Mouse (Mus musculus) CH12.LX (cell line): ENCODE measurements at regions not wholly inside any gene's neighbourhood (a gene's known extent, or its start where the extent isn't known, plus 50 kb on each side); places are given as distances from the start of the nearest gene placed in this dataset.

Source experiments
- DNase-seq: peaks from one replicate; pipeline ENCODE4 v3.0.0-alpha.2; 2013; ENCODE audit errors: extremely low read depth
- H3K27ac ChIP-seq: 2 replicates; pipeline ENCODE4 v1.5.1; 2012; ENCODE audit warnings: low read depth, mild to moderate bottlenecking, control low read depth, moderate library complexity; ENCODE audit not compliant: insufficient read depth
- H3K27me3 ChIP-seq: replicated peaks from 2 replicates; pipeline ENCODE3; 2012; ENCODE audit warnings: inconsistent platforms
- H3K36me3 ChIP-seq, 2 experiments: replicated peaks in 1 of 2; 2 replicates each; pipeline versions ENCODE3 to v1.6.1; 2012; ENCODE audit warnings: inconsistent platforms in 1 of 2, low read length in 1 of 2, mild to moderate bottlenecking in 1 of 2, mixed read lengths in 1 of 2, moderate library complexity in 1 of 2; ENCODE audit not compliant: control insufficient read depth in 1 of 2, insufficient read depth in 1 of 2
- H3K4me1 ChIP-seq, 2 experiments: 2 replicates each; pipeline ENCODE4 v1.6.1; 2012; ENCODE audit warnings: inconsistent platforms in 1 of 2, moderate library complexity in 1 of 2; ENCODE audit not compliant: insufficient read depth in 2 of 2, control insufficient read depth in 1 of 2
- H3K4me2 ChIP-seq: 2 replicates; pipeline ENCODE4 v1.6.1; 2012; ENCODE audit warnings: low read depth, mild to moderate bottlenecking, control low read depth; ENCODE audit not compliant: poor library complexity, insufficient read depth, severe bottlenecking
- H3K4me3 ChIP-seq, 3 experiments: fragments of 150-350 bp in 1 of 3; sonication (generic) in 1 of 3; replicated peaks in 1 of 3; 2 replicates each; pipeline versions ENCODE3 to v1.5.1; 2011 to 2012; ENCODE audit warnings: low read depth in 2 of 3, low read length in 2 of 3, mild to moderate bottlenecking in 2 of 3, moderate library complexity in 2 of 3, control low read depth in 1 of 3, improper control_type of control experiment in 1 of 3, inconsistent platforms in 1 of 3, mixed read lengths in 1 of 3; ENCODE audit not compliant: poor library complexity in 1 of 3
- H3K79me2 ChIP-seq: replicated peaks from 2 replicates; pipeline ENCODE4 v1.6.1; 2012; ENCODE audit warnings: mild to moderate bottlenecking, moderate library complexity; ENCODE audit not compliant: control insufficient read depth, poor library complexity, insufficient read depth, severe bottlenecking; ENCODE audit errors: extremely low read depth
- H3K9ac ChIP-seq: 2 replicates; pipeline ENCODE4 v1.6.1; 2012; ENCODE audit warnings: low read depth, mild to moderate bottlenecking, control low read depth, moderate library complexity; ENCODE audit not compliant: insufficient read depth
- H3K9me3 ChIP-seq: replicated peaks from 2 replicates; pipeline ENCODE3; 2012; ENCODE audit warnings: low read length, inconsistent platforms, mixed read lengths
- BHLHE40 ChIP-seq: IDR thresholded peaks from 2 replicates; pipeline ENCODE4 v1.6.1; 2011; ENCODE audit warnings: mild to moderate bottlenecking, low read depth, low read length, improper control_type of control experiment
- CHD2 ChIP-seq: IDR thresholded peaks from 2 replicates; pipeline ENCODE4 v1.6.1; 2011; ENCODE audit warnings: low read length, improper control_type of control experiment
- CTCF ChIP-seq, 2 experiments: IDR thresholded peaks in 1 of 2; conservative IDR thresholded peaks in 1 of 2; 2 replicates each; pipeline ENCODE4 v1.5.1; 2011 to 2012; ENCODE audit warnings: low read depth in 2 of 2, low read length in 2 of 2, improper control_type of control experiment in 1 of 2, inconsistent platforms in 1 of 2, mild to moderate bottlenecking in 1 of 2, moderate library complexity in 1 of 2
- E2F4 ChIP-seq: IDR thresholded peaks from 2 replicates; pipeline ENCODE4 v1.6.1; 2011; ENCODE audit warnings: low read depth, low read length, improper control_type of control experiment; ENCODE audit not compliant: insufficient replicate concordance
- ELF1 ChIP-seq: IDR thresholded peaks from 2 replicates; pipeline ENCODE4 v1.6.1; 2014; ENCODE audit warnings: low read depth, mild to moderate bottlenecking, inconsistent platforms, low read length, improper control_type of control experiment
- EP300 ChIP-seq: IDR thresholded peaks from 2 replicates; pipeline ENCODE4 v1.6.1; 2011; ENCODE audit warnings: low read length, improper control_type of control experiment
- ETS1 ChIP-seq: conservative IDR thresholded peaks from 2 replicates; pipeline ENCODE4 v1.6.1; 2012; ENCODE audit warnings: low read depth, mild to moderate bottlenecking, inconsistent platforms, low read length, improper control_type of control experiment, moderate library complexity
- IRF4 ChIP-seq: IDR thresholded peaks from 2 replicates; pipeline ENCODE4 v1.6.1; 2014; ENCODE audit warnings: low read depth, mild to moderate bottlenecking, inconsistent platforms, low read length, improper control_type of control experiment
- JUND ChIP-seq: conservative IDR thresholded peaks from 2 replicates; pipeline ENCODE4 v1.6.1; 2011; ENCODE audit warnings: low read depth, low read length, improper control_type of control experiment
- KAT2A ChIP-seq: IDR thresholded peaks from 2 replicates; pipeline ENCODE4 v1.6.1; 2012; ENCODE audit warnings: low read length, improper control_type of control experiment, inconsistent platforms; ENCODE audit not compliant: insufficient replicate concordance
- MAX ChIP-seq: IDR thresholded peaks from 2 replicates; pipeline ENCODE4 v1.6.1; 2011; ENCODE audit warnings: low read length, improper control_type of control experiment
- MAZ ChIP-seq: IDR thresholded peaks from 2 replicates; pipeline ENCODE4 v1.6.1; 2012; ENCODE audit warnings: low read depth, mild to moderate bottlenecking, inconsistent platforms, low read length, improper control_type of control experiment, moderate library complexity
- MEF2A ChIP-seq: IDR thresholded peaks from 2 replicates; pipeline ENCODE4 v1.6.1; 2014; ENCODE audit warnings: low read depth, mild to moderate bottlenecking, inconsistent platforms, low read length, improper control_type of control experiment, borderline replicate concordance
- MXI1 ChIP-seq: IDR thresholded peaks from 2 replicates; pipeline ENCODE4 v1.6.1; 2011; ENCODE audit warnings: mild to moderate bottlenecking, low read depth, low read length, improper control_type of control experiment
- NRF1 ChIP-seq: IDR thresholded peaks from 2 replicates; pipeline ENCODE4 v1.6.1; 2014; ENCODE audit warnings: low read depth, mild to moderate bottlenecking, inconsistent platforms, low read length, improper control_type of control experiment, moderate library complexity
- POLR2A ChIP-seq: IDR thresholded peaks from 2 replicates; pipeline ENCODE4 v1.6.1; 2011; ENCODE audit warnings: low read depth, mild to moderate bottlenecking, improper control_type of control experiment, low read length
- SIN3A ChIP-seq: IDR thresholded peaks from 2 replicates; pipeline ENCODE4 v1.6.1; 2012; ENCODE audit warnings: low read length, improper control_type of control experiment, inconsistent platforms
- UBTF ChIP-seq: IDR thresholded peaks from 2 replicates; pipeline ENCODE4 v1.6.1; 2012; ENCODE audit warnings: low read depth, mild to moderate bottlenecking, inconsistent platforms, low read length, improper control_type of control experiment, moderate library complexity
- USF2 ChIP-seq: conservative IDR thresholded peaks from 2 replicates; pipeline ENCODE4 v1.6.1; 2011; ENCODE audit warnings: low read depth, low read length, improper control_type of control experiment
- ZMIZ1 ChIP-seq: IDR thresholded peaks from 2 replicates; pipeline ENCODE4 v1.6.1; 2012; ENCODE audit warnings: low read depth, mild to moderate bottlenecking, inconsistent platforms, low read length, improper control_type of control experiment
- ZNF384 ChIP-seq: IDR thresholded peaks from 2 replicates; pipeline ENCODE4 v1.6.1; 2012; ENCODE audit warnings: low read depth, low read length, improper control_type of control experiment, inconsistent platforms
- dilution Hi-C: fragments of 300-500 bp; cut with MboI; formaldehyde crosslinking; loops from 2 replicates; pipeline ENCODE4 v1.14.3; 2020; ENCODE audit warnings: low sequenced_read_pairs; ENCODE audit not compliant: extremely low pct_unique_long_range_greater_than_20kb, extremely low pct_ligation_motif_present
- in situ Hi-C: fragments of 300-500 bp; cut with MboI; formaldehyde crosslinking; loops from 3 replicates; pipeline ENCODE4 v1.14.3; 2019; ENCODE audit warnings: low sequenced_read_pairs, low pct_ligation_motif_present, low pct_unique_long_range_greater_than_20kb, mixed read lengths

GRCm38 (mm10) chr1:193547356-193547755 lies 177.3 kb upstream of the Camk1g start:
- in situ Hi-C loops (no loop called here), dilution Hi-C loops (no loop called here)
- Histone ChIP-seq H3K27ac (no peak overlapping the region), H3K9me3 (no peaks in the 10 kb centered on the region), H3K4me2 (no peak overlapping the region), H3K4me1 (no peaks in the 10 kb centered on the region), H3K36me3 (no peaks in the 10 kb centered on the region), H3K27me3 (peaks cover 73% of the 10 kb centered on the region), H3K4me3 (no peak overlapping the region), H3K9ac (no peak overlapping the region), H3K79me2 (no peaks in the 10 kb centered on the region)
- TF ChIP-seq IRF4 (no peak), MXI1 (no peak), E2F4 (no peak), MEF2A (no peak), SIN3A (no peak), USF2 (no peak), JUND (no peak), BHLHE40 (no peak), ZNF384 (no peak), EP300 (no peak), ZMIZ1 (no peak), UBTF (no peak), MAX (no peak), KAT2A (no peak), CHD2 (no peak), POLR2A (no peak), ELF1 (no peak)
- no peak for DNase-seq

DNA sequence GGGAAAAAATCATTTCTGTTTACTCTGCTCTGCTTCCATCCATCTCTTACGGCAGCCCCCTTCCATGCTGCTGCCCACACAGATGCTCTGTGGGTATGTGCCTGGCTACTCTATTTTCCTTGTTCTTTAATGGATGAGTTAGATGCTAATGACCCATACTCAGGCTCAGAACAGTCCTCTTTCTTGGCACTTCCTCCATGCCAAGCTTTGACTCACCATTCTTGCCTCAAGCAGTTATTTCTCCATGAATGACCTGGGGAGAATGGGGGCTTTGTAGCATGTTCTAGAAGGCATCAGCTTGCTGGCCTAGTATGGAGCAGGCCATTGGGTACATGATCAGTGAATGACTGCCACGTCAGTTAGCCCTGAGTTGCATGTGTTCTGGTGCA lies 175.9 kb upstream of the Camk1g start:
- peaks cover 80% of the 10 kb centered on the region for H3K27me3 ChIP-seq
- H3K36me3 ChIP-seq: no peaks in the 10 kb centered on the region
- H3K79me2 ChIP-seq: no peaks in the 10 kb centered on the region
- no peak for DNase-seq
- no peaks in the 10 kb centered on the region for H3K4me1 ChIP-seq
- no peak overlapping the region for H3K4me2 ChIP-seq
- no peak overlapping the region for H3K4me3 ChIP-seq
- in situ Hi-C loops (no loop called here), dilution Hi-C loops (no loop called here)
- no peaks in the 10 kb centered on the region for H3K9me3 ChIP-seq
- H3K9ac ChIP-seq: no peak overlapping the region
- H3K27ac ChIP-seq: no peak overlapping the region
- TF ChIP-seq EP300: no peak
- no peak for TF ChIP-seq MAZ
- no peak for TF ChIP-seq NRF1
- TF ChIP-seq ETS1: no peak
- no peak for TF ChIP-seq CTCF (conservative IDR thresholded peaks at IDR 0.05 in 1 of 2, IDR thresholded peaks at IDR 0.05 in 1 of 2; ENCODE audit: low read depth in 2 of 2, low read length in 2 of 2)
